18 mouse cellular contexts compared by ENCODE assay signal in the genomic region with DNA sequence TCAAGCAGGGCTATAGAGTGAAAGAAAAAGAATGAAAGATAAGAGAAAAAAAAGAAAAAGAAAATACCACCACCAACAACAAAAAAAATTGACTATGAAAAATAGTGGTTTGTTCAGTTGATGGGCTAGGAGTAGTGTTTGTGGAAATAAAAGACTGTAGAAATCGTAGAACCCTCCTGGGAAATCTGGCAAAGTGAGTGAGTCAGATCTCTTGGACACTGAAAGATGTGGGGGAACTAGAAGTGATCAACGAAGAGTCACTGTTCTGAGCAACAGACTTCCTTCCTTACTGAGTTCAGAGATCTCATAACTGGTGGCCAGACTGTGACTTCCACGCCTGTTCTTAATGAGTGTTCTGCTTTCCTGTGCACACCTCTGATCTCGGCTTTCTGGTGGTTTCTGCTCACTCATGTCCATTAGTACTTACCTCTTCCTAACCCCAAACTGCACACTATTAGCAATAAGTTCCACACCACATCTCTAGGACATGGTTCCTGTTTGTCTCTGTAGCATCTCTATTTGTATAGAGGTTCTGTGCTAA. TPM values are rescaled to one million over a fixed set of nuclear protein-coding genes. Genes with fewer than 3 reads are reported as not detected.
DNase-seq lines count a peak whose midpoint lies in the region; TF ChIP-seq lines count a peak whose summit lies in the region.
"Had no signal": no experiment of that assay in that cellular context is flagged by ENCODE, and none has a peak within 500 bp of the region (broad histone marks: within the 10 kb centered on the region; RNA-seq: fewer than 3 reads in every experiment).

No protein-coding gene starts in this region.

- H3K27ac ChIP-seq in gastrocnemius, adult 2 months = peak overlapping the region; percentile 24; the same call in 1 of the 2 replicates
- H3K27ac ChIP-seq in macrophage = peak overlapping the region; percentile 92
- H3K27ac ChIP-seq: forebrain, embryonic 15.5 days; hindbrain, postnatal 0 days; layer of hippocampus, adult 2 months; limb, embryonic 15.5 days; midbrain, embryonic 15.5 days; neural tube, embryonic 13.5 days had no signal

- TF ChIP-seq CTCF in gastrocnemius, adult 2 months (IDR thresholded peaks at IDR 0.05) = no peak

- intact Hi-C loops in gastrocnemius, adult 2 months (cut with DNase I) = no loop called here
- intact Hi-C loops in gastrocnemius, postnatal 36 days (cut with DNase I) = no loop called here
- intact Hi-C loops in left cerebral cortex, postnatal 14 days (cut with DNase I) = no loop called here

- H3K79me2 ChIP-seq in macrophage (ENCODE audit: inconsistent target) = peaks cover 10% of the 10 kb centered on the region; the same call in 1 of the 2 replicates

- no peak overlapping the region for H3K4me3 ChIP-seq in gastrocnemius, adult 2 months
- no peak overlapping the region for H3K4me3 ChIP-seq in macrophage (ENCODE audit: inconsistent target)
- H3K4me3 ChIP-seq: forebrain, embryonic 15.5 days; layer of hippocampus, adult 2 months; limb, embryonic 15.5 days; midbrain, embryonic 15.5 days; neural tube, embryonic 13.5 days had no signal

- H3K36me3 ChIP-seq in macrophage (ENCODE audit: inconsistent target) = no peaks in the 10 kb centered on the region
- H3K36me3 ChIP-seq: forebrain, embryonic 15.5 days; limb, embryonic 15.5 days; midbrain, embryonic 15.5 days; neural tube, embryonic 13.5 days had no signal

- DNase-seq in gastrocnemius, adult 2 months = no peak
- DNase-seq in gastrocnemius, postnatal 36 days = no peak
- DNase-seq in spleen, postnatal 36 days (ENCODE audit: low spot score in 2 of 2) = peak; percentile 59 to 63
- DNase-seq in spleen, postnatal 4 days (ENCODE audit: low spot score in 2 of 2) = no peak
- no peak for DNase-seq in left cerebral cortex, postnatal 14 days (ENCODE audit: low spot score in 2 of 2)
- no peak for DNase-seq in cerebellum, postnatal 36 days
- DNase-seq in layer of hippocampus, adult 9-10 months (ENCODE audit: low spot score) = no peak
- DNase-seq: cerebellum, adult 11 months; heart, postnatal 14 days; kidney, adult 9 months; lung, postnatal 4 days had no signal

- 2% methylated on average over 4 of the region's 4 CpGs for WGBS in macrophage (ENCODE audit: missing documents)

RNA-seq across cellular contexts. Expression of gene Actr3, which starts 37.7 kb away (rescaled TPM):
- total RNA-seq in gastrocnemius, adult 2 months (2021) = 10 to 100 TPM; 35.6 to 45.1 TPM
- 10 to 100 TPM; 34.4 to 34.8 TPM for total RNA-seq in gastrocnemius, postnatal 36 days (2021)
- 1,000 to 10,000 TPM in 15 of 26 experiments, 100 to 1,000 TPM in 11; 551 to 1,238 (median 1,043) TPM for total RNA-seq in macrophage (2018; cell fraction: chromatin; rRNA removed)
- total RNA-seq in macrophage (2018; cell fraction: cytosol; rRNA removed) = 1,000 to 10,000 TPM in 2 of 26 experiments, 100 to 1,000 TPM in 24; 758 to 1,101 (median 899) TPM
- 1,000 to 10,000 TPM in 5 of 26 experiments, 100 to 1,000 TPM in 21; 496 to 1,177 (median 835) TPM for total RNA-seq in macrophage (2018; cell fraction: nucleus; rRNA removed)
- polyA plus RNA-seq in macrophage (2018) = 655 to 1,117 TPM (median 796 TPM) in 3 replicates
- total RNA-seq in left cerebral cortex, postnatal 14 days (2021) = 100 to 1,000 TPM; 224 to 226 TPM

Comparison
In these comparisons a context has a peak if more than half of its experiments do, and no peak if none do; other contexts are left out.
1. DNase-seq: peak in spleen, postnatal 36 days (2 of 2); none in gastrocnemius, adult 2 months (single experiment), gastrocnemius, postnatal 36 days (0 of 2), spleen, postnatal 4 days (0 of 2), left cerebral cortex, postnatal 14 days (0 of 2), cerebellum, postnatal 36 days (0 of 2) and layer of hippocampus, adult 9-10 months (single experiment).
2. RNA of gene Actr3, which starts 37.7 kb away (total RNA-seq): 224 to 226 TPM in left cerebral cortex, postnatal 14 days; 35.6 to 45.1 TPM in gastrocnemius, adult 2 months and 34.4 to 34.8 TPM in gastrocnemius, postnatal 36 days; every median in the first group is over 4 times any median in the second.